Comparison of ENCODE assay signal across 12 mouse cellular contexts in the genomic region with DNA sequence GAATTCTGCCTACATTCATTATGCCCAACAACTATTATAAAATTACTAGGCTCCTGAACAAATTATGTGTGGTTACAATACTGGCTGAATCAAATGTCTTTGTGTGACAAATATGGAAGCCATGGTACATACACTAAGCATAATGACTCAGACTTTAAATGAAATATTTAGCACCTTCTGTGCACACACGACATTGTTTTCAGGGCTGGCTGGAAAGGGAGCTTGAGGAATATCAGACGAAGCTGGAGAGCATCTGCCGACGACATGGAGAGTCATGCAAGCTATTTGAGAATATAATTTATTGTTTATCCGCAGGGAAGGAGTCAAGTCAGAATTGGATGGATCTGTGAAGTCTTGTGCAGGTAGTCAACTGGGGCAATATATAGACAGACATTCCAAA.
"Had no signal": no experiment of that assay in that cellular context is flagged by ENCODE, and none has a peak within 500 bp of the region (broad histone marks: within the 10 kb centered on the region; RNA-seq: fewer than 3 reads in every experiment).

No protein-coding gene starts in this region.

- DNase-seq: kidney, adult 11 months; kidney, adult 8-10 months; kidney, postnatal 10 days; kidney, postnatal 36 days; layer of hippocampus, postnatal 36 days; liver, embryonic 13.5 days; lung, adult 2 months; lung, postnatal 14 days; lung, postnatal 4 days; spleen, adult 18-20 months; thymus, adult 18-20 months; thymus, postnatal 4 days had no signal
